Mouse (Mus musculus) hematopoietic stem cell, adult 5-6 weeks (primary cell): ENCODE results near the gene Rgs8. TPM values are rescaled to one million over a fixed set of nuclear protein-coding genes. Genes with fewer than 3 reads are reported as not detected.
A peak's percentile ranks its signal among the peaks of the same experiment; 100 is the strongest.

Source experiments
- ATAC-seq, 2 experiments: fragments of 125-278 bp in 1 of 2; replicated peaks in 1 of 2; 2 replicates each; pipeline ENCODE4 v1.8.0; 2016 to 2017; ENCODE audit warnings: inconsistent platforms in 2 of 2, mild to moderate bottlenecking in 2 of 2, moderate number of reproducible peaks in 2 of 2, low read depth in 1 of 2, moderate TSS enrichment in 1 of 2; ENCODE audit not compliant: low FRiP score in 2 of 2, poor library complexity in 2 of 2, severe bottlenecking in 2 of 2, insufficient read depth in 1 of 2, low TSS enrichment in 1 of 2
- total RNA-seq: library from RNA; stranded (forward); fragments of 172-1452, 232-1000 nt; gene quantifications from 2 replicates; pipeline ENCODE4 v1.2.3, GENCODE M21; 2017

The Rgs8 gene
- total RNA-seq: 0.44 and 3.6 TPM in 2 replicates

DNA sequence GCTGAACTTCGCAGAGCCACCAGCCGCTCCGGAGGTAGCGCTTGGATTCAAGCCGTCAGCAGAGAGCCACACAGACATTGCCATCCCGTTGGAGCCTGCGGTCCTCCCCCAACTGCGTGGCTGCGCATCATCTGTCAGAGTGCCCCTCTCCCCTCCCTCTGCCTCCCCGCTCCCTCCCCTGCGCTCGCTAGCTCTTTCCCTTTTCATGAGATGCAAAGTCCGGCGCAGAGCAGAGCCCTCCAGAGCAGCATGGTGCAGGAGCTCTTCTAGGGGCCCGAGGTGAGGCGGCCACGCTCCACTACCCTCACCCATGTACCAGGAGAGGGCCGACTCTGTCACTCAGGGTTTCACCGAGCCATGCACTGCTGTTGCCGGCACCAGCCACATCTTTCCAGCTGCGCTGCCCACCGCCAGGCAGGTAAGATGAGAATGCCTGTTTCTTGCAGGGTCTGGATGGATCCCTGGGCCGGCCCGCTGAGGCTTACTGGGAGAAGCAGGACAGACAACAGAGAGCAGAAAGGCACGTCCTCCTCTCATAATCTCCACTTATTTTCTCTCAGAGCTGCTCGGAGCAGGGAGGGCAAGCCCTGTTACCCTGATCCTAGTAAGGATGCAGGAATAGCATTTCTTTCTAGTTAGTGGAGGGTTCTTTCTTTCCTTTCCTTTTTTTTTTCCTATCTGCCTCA is at the start of gene Rgs8:
Gene Rgs8, plus strand, starts transcription at position 88 of the 686 bp plus-strand sequence.
- peak; percentile 37 to 66 for ATAC-seq

DNA sequence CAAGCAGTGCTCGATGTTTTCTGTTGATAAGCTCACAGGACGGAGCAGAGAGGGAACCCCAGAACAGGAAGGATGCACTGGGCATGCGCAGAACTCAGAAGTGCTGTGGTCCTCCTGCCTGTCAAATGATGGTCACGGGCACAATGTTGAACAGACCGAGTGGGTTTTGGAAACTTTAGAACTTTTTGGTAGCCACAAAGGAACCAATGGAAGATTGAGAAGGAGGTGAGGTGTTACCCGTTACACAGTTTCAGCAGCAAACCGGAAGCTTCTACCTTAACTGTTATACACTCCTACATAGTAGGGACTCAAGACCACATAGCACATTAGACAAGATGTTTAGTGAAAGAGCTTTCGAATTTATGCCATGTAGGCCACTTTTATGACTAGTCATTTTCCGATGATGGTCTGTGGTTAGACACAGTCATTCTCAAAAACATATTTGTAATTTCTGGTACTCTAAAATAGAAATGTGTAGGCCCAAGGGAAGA is 35.4 kb upstream of the Rgs8 start:
- peak; percentile 50 to 56; a peak in 3 of 4 replicates for ATAC-seq

DNA sequence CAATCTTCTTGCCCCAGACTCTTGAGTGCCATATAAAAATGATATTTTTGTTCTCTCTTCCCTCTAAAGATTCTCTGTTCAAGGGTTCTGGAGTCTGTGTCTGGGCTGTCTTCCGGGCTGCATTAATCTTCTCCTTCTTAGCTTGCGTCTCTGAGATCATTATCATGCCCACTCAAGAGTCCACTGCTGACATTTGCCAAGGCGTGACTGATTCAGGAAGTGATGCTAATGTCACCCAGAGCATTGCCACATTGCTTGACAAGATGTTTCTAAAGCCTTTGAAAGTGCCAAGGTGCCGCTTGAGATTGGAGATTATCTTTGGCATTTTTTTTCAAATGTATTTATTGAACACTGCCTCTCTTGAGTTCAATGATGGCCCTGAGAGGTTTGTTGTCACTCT is 29.8 kb upstream of the Rgs8 start:
- peak in 1 of 2 experiments; percentile 32; a peak in 1 of 4 replicates for ATAC-seq

DNA sequence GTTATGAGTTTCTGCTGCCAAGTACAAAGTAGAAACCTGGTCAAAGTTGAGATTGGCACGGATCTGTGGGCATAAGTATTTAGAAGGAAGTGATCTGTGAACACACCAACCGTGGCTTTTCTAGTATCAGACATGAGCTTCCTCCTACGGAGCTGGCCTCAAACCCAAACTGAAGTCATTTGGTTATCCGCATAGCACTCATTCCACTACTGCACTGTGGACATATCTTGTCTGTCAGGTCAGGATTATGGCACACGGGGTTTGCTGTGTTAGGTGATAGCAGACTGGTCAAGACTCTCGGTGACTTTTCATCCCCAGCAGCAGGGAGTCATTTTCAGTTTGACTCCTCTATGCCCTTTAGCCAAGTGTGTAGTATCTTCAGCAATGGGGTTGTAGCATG is 20.1 kb upstream of the Rgs8 start:
- ATAC-seq: no peak; a peak in 1 of 4 replicates

DNA sequence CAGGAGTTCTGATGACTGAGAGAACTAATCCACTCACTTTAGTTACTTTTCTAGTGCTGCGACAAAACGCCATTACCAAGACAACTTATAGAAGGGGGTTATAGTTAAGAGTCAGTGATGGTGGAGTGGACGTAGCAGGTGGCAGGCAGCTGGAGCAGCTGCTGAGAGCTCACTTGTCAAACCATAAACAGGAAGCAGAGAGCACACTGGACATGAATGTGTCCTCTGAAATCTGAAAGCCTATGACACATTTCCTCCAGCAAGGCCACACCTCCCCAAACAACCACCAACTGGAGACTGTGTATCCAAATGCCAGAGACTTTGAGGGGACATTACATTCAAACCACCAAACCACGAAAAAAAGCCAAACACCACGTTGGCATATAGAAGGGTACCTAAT is 17.8 kb upstream of the Rgs8 start:
- peak; percentile 44 to 48 for ATAC-seq

DNA sequence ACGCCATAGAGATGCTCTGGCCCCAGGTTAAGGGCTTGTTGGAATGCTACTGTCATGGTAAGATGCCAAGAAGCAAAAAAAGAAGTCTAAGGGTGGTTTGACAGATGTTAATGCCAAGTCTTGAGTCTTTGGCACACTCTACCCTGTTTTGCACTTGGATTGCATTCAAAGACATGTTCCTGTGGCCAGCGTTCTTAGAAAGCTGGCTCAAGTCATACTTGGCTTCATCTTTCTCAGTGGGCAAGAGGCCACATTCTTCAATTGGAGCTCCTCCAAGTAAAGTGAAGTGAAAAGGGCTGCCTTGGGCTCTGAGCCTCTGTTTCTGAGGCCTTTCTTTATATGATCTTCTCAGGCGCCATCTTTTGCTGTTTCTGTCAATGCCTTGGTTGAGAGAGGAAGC is 17.3 kb upstream of the Rgs8 start:
- 0 out of 4 replicates have a peak, but pooled peaks of 1 of the 2 experiments have one; percentile 5 for ATAC-seq

DNA sequence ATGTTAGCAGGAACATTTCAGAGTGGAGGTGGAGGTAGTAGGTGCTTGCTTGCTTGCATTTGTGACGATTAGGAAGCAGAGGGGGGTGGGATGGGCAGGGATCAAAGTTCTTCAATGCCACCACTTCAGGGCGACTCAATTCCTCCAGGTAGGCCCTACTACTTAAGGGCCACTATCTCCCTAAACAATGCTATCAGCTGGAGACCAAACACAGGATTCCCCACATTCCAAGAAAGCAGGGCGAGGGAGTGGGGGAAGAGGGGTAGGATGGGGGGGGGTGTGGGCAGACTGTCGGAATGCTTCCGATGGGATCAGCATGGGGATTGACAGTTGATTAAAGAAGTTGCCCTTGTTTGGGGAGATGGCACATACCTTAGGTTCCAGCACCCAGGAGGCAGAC is 16.0 kb upstream of the Rgs8 start:
- ATAC-seq: no peak

DNA sequence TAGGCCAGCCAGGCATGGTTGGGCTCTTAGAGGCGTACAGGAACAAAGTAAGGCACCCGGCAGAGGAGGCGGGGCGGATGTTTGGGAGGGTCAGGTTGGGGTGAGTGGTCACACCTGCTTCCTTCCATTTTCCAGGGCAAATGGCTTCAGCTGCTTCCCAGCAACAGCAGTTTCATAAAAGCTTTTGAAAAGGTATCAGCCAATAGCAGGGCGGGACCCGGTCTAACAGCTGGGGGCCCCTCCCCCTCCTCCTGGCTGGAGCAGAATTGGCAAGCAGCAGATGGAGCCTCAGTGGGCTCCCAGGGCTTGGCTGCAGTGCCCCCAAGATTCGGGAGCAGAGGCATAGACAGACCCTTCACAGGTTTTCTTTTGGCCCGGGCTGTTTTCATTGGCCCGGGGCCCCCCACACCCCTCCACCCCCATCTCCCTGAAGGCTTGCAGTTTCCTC is 11.3 kb upstream of the Rgs8 start:
- peak; percentile 65 to 80 for ATAC-seq

DNA sequence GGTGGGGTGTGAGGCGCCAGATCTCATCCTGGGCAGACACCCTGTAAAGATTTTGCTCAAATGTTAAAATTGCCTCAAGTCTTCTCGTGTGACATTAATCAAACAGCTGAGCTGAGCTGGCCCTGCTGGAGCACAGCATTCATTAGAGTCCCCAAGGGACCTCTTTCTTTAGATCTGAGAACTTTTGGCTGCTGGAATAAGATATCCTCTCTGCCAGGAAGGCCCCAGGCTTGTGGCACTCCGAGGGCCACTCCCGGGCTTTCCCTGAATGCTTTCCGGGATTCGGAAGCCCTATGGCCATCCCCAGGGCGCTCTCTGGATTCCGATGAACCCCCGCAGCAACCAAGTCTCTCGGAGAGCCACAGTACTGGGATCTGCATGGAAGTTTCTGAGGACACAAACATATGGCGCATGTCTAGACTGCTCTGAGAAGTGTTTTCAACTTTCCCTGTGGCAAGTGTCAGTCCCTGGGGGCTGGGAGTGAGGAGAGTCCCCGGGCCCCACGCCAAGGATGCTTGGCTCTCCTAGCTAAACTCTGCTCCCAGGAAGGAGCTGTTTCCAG is 10.8 kb upstream of the Rgs8 start:
- ATAC-seq: no peak

DNA sequence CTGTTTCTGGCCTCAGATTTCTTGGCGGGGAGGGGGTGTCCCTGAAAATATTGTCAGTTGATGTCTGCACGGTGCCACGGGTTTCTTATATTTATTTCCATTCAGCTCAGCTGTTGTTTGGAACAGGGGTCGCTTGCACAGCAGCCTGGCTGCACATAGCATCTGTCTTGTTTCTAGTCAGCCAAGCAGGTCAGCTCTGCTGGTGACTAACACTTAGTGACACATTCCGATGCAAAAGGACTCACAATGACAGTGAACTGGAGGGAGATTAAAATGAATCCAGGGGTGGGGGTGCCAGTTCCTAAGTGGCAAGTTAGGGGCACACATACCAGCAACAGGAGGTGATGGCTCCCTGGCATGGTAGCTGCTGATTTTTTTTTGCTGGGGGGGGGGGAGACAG is 849 bp downstream of the Rgs8 start:
- ATAC-seq: no peak

DNA sequence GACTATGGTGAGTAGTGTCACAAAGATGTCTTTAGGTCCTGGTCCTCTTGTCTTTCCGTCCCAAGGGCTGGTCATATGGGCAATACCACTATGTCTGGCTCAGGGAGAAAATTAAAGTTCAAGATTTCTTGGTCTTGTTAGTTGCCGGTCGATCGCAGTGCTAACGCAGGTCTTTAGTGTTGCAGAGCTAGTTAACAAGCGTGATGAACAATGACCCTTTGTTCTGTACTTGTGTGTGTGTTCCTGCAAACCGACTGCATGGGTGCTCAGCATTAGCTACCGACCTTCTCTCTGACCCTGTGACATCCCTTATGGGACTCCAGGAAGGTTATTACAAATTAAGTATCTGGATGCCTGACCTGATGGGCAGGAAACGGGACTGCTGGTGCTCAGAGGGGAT is 6.8 kb downstream of the Rgs8 start:
- no peak for ATAC-seq

DNA sequence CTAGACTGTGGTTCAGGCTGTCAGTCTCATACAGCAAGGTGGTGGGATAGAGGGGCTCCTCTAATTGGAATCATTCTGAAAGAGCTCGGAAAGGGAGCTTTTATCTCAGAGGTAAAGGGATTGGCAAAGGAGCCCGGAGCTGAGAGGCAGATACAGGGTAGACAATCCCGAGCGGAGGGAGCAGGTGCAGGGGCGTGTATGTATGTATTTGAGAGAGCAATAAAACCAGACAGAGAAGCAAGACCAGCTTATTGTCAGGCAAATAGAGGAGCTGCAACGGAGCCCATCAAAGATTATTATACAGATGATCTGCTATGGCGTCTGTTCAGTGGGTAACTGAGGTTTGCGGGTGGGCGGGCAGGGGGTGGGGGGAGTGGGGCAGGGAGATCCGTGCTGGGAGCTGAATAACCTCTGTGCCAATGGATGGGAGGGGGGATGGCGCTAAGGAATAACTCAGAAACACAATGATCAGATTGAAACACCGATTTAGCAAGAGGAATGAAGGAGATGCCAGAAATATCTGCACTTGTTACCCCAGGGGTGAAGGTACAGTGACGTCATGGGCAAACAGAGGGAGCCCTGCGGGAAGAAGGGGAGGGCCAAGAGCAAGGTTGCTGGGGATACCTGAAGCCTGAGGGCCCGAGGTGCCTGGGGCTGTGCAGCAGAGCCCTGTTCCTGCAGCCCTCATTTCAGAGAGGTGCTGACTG is 8.3 kb downstream of the Rgs8 start:
- ATAC-seq: no peak

DNA sequence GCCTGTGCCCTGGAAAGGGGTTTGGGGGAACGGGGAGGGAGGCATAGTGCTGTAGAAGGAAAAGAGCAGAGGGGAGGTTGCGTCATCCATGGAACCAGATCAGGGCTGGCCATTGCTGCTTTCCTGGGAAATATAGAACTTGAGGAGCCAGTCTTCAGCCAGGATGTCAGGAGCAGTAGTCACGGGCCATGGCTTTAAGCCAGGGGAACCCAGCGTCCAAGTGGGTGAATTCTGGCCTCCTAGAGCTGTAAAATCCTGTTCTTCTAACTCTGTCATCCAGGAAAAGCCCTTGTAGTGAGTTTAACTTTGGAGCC is 8.8 kb downstream of the Rgs8 start:
- ATAC-seq: no peak

DNA sequence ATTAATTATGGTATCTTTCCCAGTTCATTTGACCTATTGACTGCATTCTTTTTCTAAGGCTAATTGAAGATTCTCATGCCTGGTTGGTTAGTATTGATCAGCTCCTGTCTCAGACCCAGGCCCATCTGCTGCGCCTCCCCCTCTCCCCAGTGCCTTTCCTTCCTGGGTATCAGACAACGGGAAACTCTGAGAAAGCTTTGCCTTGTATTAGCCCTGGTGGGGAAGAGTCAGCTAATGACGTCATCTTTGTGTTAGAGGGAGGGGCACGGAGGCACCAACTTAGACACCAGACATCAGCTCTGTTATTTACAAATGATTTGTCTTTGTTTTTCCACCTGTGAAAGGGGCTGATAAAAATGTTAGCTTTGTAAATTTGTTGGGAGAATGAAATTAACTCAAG is 9.5 kb downstream of the Rgs8 start:
- ATAC-seq: no peak

DNA sequence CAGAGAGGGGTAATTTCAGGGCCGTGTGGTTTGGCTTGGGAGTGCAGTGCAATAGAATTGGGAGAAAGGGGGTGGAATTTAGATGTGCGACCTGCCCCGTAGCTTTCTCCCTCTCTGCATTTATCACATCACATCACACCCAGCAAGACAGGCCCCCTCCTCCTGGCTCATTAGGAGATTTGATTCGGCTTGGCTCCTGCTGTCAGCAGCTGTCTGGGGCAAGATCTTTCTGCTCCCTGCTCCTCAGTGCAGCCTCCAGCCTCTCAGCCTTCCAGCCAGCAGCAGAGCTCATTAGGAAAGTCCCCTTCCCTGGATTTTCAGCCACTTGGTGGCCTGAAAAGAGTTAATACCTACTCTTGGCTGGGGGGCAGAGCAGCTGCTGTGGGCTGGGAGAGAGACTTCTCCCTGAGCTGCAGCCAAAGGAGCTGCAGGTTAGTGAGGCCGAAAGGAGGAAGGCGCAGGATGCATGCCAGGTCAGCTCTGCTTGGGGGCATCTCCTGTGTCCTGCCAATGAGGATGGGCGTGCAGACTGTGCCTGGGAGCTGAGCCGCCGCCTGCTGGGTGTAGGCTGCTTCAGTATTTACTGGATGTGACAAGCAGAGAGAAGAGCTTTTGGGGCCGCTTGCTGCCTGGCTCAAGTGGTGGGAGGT is 12.4 kb downstream of the Rgs8 start:
- no peak for ATAC-seq

DNA sequence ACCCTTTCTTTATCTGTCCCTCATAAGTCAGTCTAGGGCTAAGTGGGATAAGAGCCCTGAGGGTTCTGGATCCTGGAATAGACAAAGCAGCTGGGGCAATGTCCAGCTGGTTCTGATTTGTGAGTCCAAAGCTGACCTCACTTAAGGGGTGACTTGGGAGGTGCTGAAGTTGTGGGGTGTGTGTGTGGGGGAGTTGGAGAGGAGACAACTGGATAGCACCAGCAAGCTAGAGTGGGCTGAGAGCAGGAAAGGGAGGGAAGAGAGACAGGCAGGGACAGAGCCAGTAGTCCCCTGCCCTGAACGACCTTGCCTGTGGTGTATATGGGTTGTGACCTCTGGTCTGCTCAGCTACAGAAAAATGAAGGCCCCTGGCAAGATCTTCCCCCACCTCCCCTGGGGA is 13.4 kb downstream of the Rgs8 start:
- no peak for ATAC-seq

DNA sequence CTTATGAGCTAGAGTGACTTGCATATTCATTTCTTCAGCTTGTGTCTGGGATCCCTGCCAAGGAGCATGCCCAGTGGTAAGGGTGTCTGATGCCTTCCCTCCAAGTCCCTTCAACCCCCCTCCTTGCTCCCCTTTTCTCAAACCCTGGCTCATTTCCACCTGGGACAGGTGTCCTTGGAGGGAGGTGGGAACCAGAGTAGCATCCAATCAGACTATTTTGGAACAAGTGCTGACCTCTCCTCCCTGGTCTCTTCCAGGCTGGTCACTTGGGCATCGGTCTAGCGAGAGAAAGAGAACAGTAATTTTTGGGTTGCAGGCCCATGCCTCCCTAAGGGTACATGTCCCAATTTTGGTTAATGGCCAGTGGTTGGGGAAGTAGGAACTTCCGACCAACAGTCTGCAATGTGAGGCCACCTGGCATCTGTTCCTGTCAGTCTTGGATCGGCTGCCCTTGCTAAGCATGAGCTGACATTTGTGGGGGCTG is 14.5 kb downstream of the Rgs8 start:
- peak; percentile 67 to 69 for ATAC-seq

DNA sequence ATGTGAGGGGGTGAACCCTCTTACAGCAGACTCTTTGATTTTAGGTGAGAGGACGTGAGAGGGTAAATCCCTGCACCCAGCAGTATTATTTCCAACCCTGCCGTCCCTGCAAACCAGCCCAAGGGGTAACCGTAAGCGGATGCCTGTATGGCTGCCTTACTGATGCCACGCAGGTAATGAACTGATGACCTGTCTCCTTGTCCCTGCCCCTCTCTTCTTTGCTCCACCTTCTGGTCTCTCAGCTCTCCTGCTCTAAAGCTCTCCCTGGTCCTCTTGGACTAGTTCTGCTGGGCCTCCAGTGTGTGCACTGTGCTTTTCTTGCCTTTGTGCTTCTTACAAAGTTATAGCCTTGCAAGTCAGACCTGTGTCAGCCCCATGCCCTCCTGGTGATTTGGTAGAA is 15.0 kb downstream of the Rgs8 start:
- peak; percentile 4 to 33; a peak in 1 of 4 replicates for ATAC-seq
